Mouse (Mus musculus) myocyte (in vitro differentiated cells): ENCODE data around the gene Rita1. TPM values are rescaled to one million over a fixed set of nuclear protein-coding genes. Genes with fewer than 3 reads are reported as not detected.

Experiments used
- H3K27me3 ChIP-seq: one replicate; pipeline ENCODE4 v1.6.1; 2011; ENCODE audit not compliant: control insufficient read depth, insufficient read depth, insufficient read length
- H3K36me3 ChIP-seq: one replicate; pipeline ENCODE4 v1.6.1; 2011; ENCODE audit not compliant: control insufficient read depth, insufficient read depth
- H3K4me2 ChIP-seq: one replicate; pipeline ENCODE4 v1.6.1; 2011; ENCODE audit warnings: low read depth, control low read depth
- H3K4me3 ChIP-seq: one replicate; pipeline ENCODE4 v1.5.1; 2011; ENCODE audit warnings: mild to moderate bottlenecking, control low read depth, moderate library complexity
- H3K79me2 ChIP-seq: one replicate; pipeline ENCODE4 v1.6.1; 2011; ENCODE audit not compliant: control insufficient read depth, insufficient read depth
- H3ac ChIP-seq: one replicate; pipeline ENCODE4 v1.6.1; 2011; ENCODE audit not compliant: control insufficient read depth, insufficient read length
- CEBPB ChIP-seq: IDR thresholded peaks from 2 replicates; pipeline ENCODE4 v1.6.1; 2011; ENCODE audit warnings: mild to moderate bottlenecking, moderate library complexity; ENCODE audit not compliant: poor library complexity, insufficient read depth, severe bottlenecking
- E2F4 ChIP-seq: IDR thresholded peaks from one replicate; pipeline ENCODE4 v1.6.1; 2011; ENCODE audit warnings: mild to moderate bottlenecking, control low read depth, moderate library complexity; ENCODE audit not compliant: insufficient read depth
- MAX ChIP-seq: IDR thresholded peaks from one replicate; pipeline ENCODE4 v1.6.1; 2011; ENCODE audit warnings: low read depth, mild to moderate bottlenecking, control low read depth
- MYOD1 ChIP-seq, 3 experiments: IDR thresholded peaks; one replicate each; pipeline ENCODE4 v1.6.1; 2011; ENCODE audit warnings: control low read depth in 2 of 3, low read depth in 2 of 3, mild to moderate bottlenecking in 2 of 3, moderate library complexity in 1 of 3; ENCODE audit not compliant: insufficient read length in 2 of 3, control insufficient read depth in 1 of 3
- MYOG ChIP-seq, 3 experiments: IDR thresholded peaks; one replicate each; pipeline ENCODE4 v1.6.1; 2011; ENCODE audit warnings: control low read depth in 2 of 3, low read depth in 2 of 3, mild to moderate bottlenecking in 2 of 3; ENCODE audit not compliant: insufficient read length in 2 of 3, control insufficient read depth in 1 of 3, insufficient read depth in 1 of 3
- POLR2A ChIP-seq: IDR thresholded peaks from one replicate; pipeline ENCODE4 v1.6.1; 2011; ENCODE audit warnings: low read depth, mild to moderate bottlenecking, control low read depth, moderate library complexity; ENCODE audit not compliant: insufficient read length
- POLR2AphosphoS2 ChIP-seq: IDR thresholded peaks from one replicate; pipeline ENCODE4 v1.6.1; 2011; ENCODE audit warnings: low read depth, control low read depth; ENCODE audit not compliant: insufficient read length
- REST ChIP-seq: IDR thresholded peaks from one replicate; pipeline ENCODE4 v1.6.1; 2011; ENCODE audit warnings: mild to moderate bottlenecking, control low read depth, moderate library complexity; ENCODE audit not compliant: insufficient read depth, insufficient read length
- SRF ChIP-seq: IDR thresholded peaks from one replicate; pipeline ENCODE4 v1.6.1; 2011; ENCODE audit warnings: low read depth; ENCODE audit not compliant: control insufficient read depth, insufficient read length
- TCF12 ChIP-seq: IDR thresholded peaks from one replicate; pipeline ENCODE4 v1.6.1; 2011; ENCODE audit warnings: mild to moderate bottlenecking, control low read depth; ENCODE audit not compliant: poor library complexity, insufficient read depth, severe bottlenecking
- TCF3 ChIP-seq: IDR thresholded peaks from one replicate; pipeline ENCODE4 v1.6.1; 2011; ENCODE audit warnings: low read depth, control low read depth; ENCODE audit not compliant: insufficient read length
- USF1 ChIP-seq: IDR thresholded peaks from one replicate; pipeline ENCODE4 v1.6.1; 2011; ENCODE audit warnings: low read depth, mild to moderate bottlenecking, control low read depth, moderate library complexity
- polyA plus RNA-seq: library from polyadenylated mRNA; unstranded; fragments of >200 nt; fragmentation: generic; extraction: Trizol; gene quantifications from one replicate; pipeline ENCODE4 v1.2.1, GENCODE M21; 2012; ENCODE audit warnings: missing spikeins

Rita1 gene
- polyA plus RNA-seq, 1 experiment, result 14.7 TPM

GRCm38 (mm10) chr5:120647361-120647760, 35.0 kb upstream of the Rita1 start:
- H3K27me3 ChIP-seq, result peaks cover 48% of the 10 kb centered on the region
- H3K79me2 ChIP-seq, result no peaks in the 10 kb centered on the region
- no peak overlapping the region for H3ac ChIP-seq
- no peaks in the 10 kb centered on the region for H3K36me3 ChIP-seq
- TF ChIP-seq MYOD1 (IDR thresholded peaks at IDR 0.05; ENCODE audit: control insufficient read depth in 1 of 3, insufficient read length in 2 of 3, low read depth in 2 of 3), result no peak
- no peak for TF ChIP-seq REST
- no peak for TF ChIP-seq SRF
- TF ChIP-seq USF1, result no peak
- TF ChIP-seq TCF12, result no peak
- no peak for TF ChIP-seq TCF3
- TF ChIP-seq MAX, result no peak
- TF ChIP-seq CEBPB, result no peak
- no peak for TF ChIP-seq POLR2AphosphoS2
- TF ChIP-seq MYOG (IDR thresholded peaks at IDR 0.05; ENCODE audit: control insufficient read depth in 1 of 3, insufficient read depth in 1 of 3, insufficient read length in 2 of 3, low read depth in 2 of 3), result no peak
- TF ChIP-seq POLR2A, result no peak
- TF ChIP-seq E2F4, result no peak
- H3K4me2 ChIP-seq, result no peak overlapping the region
- no peak overlapping the region for H3K4me3 ChIP-seq

DNA sequence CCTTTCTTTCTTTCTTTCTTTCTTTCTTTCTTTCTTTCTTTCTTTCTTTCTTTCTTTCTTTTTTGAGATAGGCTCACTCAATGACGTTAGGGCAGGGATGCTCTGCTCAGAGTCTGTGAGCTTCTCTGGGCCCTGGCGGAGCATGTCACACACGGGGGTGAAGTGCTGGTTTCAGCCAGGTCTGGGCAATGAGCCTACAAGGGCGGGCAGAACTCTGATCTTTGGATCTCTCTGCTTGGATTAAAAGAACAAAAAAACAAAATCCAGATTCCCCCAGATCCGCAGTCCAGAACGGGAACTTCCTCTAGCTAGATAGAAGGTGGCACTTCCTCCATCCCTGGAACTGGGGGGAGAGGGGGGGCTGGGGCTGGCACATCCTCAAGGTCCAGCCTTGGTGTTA, 33.5 kb upstream of the Rita1 start:
- TF ChIP-seq USF1 (no peak), E2F4 (no peak), MYOG (IDR thresholded peaks at IDR 0.05; ENCODE audit: control insufficient read depth in 1 of 3, insufficient read depth in 1 of 3, insufficient read length in 2 of 3, low read depth in 2 of 3) (no peak), POLR2AphosphoS2 (no peak), POLR2A (no peak), TCF12 (no peak), CEBPB (no peak), MYOD1 (IDR thresholded peaks at IDR 0.05; ENCODE audit: control insufficient read depth in 1 of 3, insufficient read length in 2 of 3, low read depth in 2 of 3) (no peak), SRF (no peak), REST (no peak), TCF3 (no peak), MAX (no peak)
- no peaks in the 10 kb centered on the region for H3K79me2 ChIP-seq
- H3K4me3 ChIP-seq, result no peak overlapping the region
- no peaks in the 10 kb centered on the region for H3K36me3 ChIP-seq
- no peak overlapping the region for H3ac ChIP-seq
- no peak overlapping the region for H3K4me2 ChIP-seq
- H3K27me3 ChIP-seq, result peaks cover 41% of the 10 kb centered on the region

DNA sequence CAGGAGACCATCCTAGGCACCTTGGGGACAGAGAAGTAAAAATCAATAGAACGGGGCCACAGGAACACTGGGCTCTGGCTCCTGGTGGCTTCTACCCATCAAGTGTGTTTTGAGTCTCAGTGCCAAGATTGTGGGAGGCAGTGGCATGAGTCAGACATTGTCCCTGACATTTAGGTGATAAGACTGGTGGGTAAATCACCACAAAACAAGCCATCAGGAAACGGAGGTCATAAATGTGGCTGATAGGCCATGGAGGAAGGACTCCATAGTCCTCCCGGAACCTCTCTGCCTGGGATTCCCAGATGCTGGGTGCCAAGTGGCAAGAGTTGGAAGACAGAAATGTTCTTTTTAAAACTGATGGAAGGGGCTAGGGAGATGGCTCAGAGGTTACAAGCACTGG, 31.8 kb upstream of the Rita1 start:
- TF ChIP-seq POLR2A (no peak), TCF12 (no peak), E2F4 (no peak), MYOG (IDR thresholded peaks at IDR 0.05; ENCODE audit: control insufficient read depth in 1 of 3, insufficient read depth in 1 of 3, insufficient read length in 2 of 3, low read depth in 2 of 3) (no peak), SRF (no peak), MAX (no peak), USF1 (no peak), REST (no peak), MYOD1 (IDR thresholded peaks at IDR 0.05; ENCODE audit: control insufficient read depth in 1 of 3, insufficient read length in 2 of 3, low read depth in 2 of 3) (no peak), TCF3 (no peak), CEBPB (no peak), POLR2AphosphoS2 (no peak)
- H3K79me2 ChIP-seq, result no peaks in the 10 kb centered on the region
- H3K27me3 ChIP-seq, result peaks cover 35% of the 10 kb centered on the region
- H3K4me2 ChIP-seq, result peak overlapping the region; percentile 56
- H3K36me3 ChIP-seq, result no peaks in the 10 kb centered on the region
- no peak overlapping the region for H3ac ChIP-seq
- H3K4me3 ChIP-seq, result no peak overlapping the region

DNA sequence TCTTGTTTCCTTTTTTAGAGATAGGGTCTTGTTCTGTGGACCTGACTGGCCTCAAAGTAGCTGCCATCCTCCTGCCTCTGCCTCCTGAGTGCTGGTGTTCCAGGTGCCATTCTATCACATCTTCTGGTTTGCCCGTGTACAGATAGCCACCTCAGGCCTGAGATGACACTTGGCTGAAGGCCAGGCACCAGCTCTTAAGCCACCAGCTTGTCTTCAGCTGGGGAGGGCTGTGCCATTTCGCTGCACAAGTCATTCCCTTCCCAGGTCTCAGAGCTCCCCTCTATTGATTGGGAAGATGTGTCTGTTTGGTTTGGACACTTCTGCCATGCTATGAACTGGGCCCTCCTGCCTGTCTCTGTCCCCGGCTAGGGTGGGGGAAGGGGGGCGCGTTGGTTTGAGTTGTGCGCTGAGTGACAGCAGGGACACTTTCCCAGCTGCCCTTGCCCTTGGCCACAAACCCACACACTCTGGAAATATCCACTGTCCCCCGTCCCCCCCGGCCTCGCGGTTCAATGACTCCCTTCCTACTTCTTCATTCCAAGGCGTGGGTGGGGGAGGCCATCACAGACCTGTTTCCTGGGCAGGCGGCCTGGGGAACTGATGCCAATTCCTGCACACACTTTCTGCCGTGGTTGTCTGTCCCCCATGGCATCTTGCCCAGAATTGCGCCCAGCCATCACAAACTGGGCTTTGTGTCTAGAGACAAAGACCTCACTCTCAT, 31.1 kb upstream of the Rita1 start:
- Histone ChIP-seq H3K36me3 (no peaks in the 10 kb centered on the region), H3K79me2 (no peaks in the 10 kb centered on the region), H3K4me2 (peak overlapping the region; percentile 56), H3ac (no peak overlapping the region), H3K27me3 (peaks cover 31% of the 10 kb centered on the region), H3K4me3 (no peak overlapping the region)
- TF ChIP-seq CEBPB (no peak), POLR2AphosphoS2 (no peak), MYOD1 (IDR thresholded peaks at IDR 0.05; ENCODE audit: control insufficient read depth in 1 of 3, insufficient read length in 2 of 3, low read depth in 2 of 3) (peak; percentile 50 to 95 (median 68)), MYOG (IDR thresholded peaks at IDR 0.05; ENCODE audit: control insufficient read depth in 1 of 3, insufficient read depth in 1 of 3, insufficient read length in 2 of 3, low read depth in 2 of 3) (peak in 1 of 3 experiments; percentile 55), REST (no peak)

GRCm38 (mm10) chr5:120640094-120640493, 27.7 kb upstream of the Rita1 start:
- Histone ChIP-seq H3K4me3 (no peak overlapping the region), H3K79me2 (no peaks in the 10 kb centered on the region), H3K36me3 (no peaks in the 10 kb centered on the region), H3K27me3 (peaks cover 28% of the 10 kb centered on the region), H3K4me2 (no peak overlapping the region), H3ac (no peak overlapping the region)
- no peak for TF ChIP-seq TCF3
- no peak for TF ChIP-seq POLR2A
- no peak for TF ChIP-seq MYOG (IDR thresholded peaks at IDR 0.05; ENCODE audit: control insufficient read depth in 1 of 3, insufficient read depth in 1 of 3, insufficient read length in 2 of 3, low read depth in 2 of 3)
- TF ChIP-seq TCF12, result no peak
- TF ChIP-seq USF1, result no peak
- TF ChIP-seq CEBPB, result no peak
- no peak for TF ChIP-seq POLR2AphosphoS2
- TF ChIP-seq SRF, result no peak
- TF ChIP-seq MYOD1 (IDR thresholded peaks at IDR 0.05; ENCODE audit: control insufficient read depth in 1 of 3, insufficient read length in 2 of 3, low read depth in 2 of 3), result no peak
- TF ChIP-seq MAX, result no peak
- TF ChIP-seq E2F4, result no peak
- TF ChIP-seq REST, result no peak
